Mouse (Mus musculus) limb, embryonic 10.5 days (tissue): ENCODE data around the gene Ambra1. TPM values are rescaled to one million over a fixed set of nuclear protein-coding genes. Genes with fewer than 3 reads are reported as not detected.
"Not testable (repeated sequence)": the region's sequence is repeated elsewhere in the genome, so short reads cannot be mapped to it uniquely, and the experiment has no call there.

Experiments used
- DNase-seq: peaks from one replicate; pipeline ENCODE4 v3.0.0-alpha.2; 2017; ENCODE audit warnings: low spot score
- H3K27ac ChIP-seq: fragments of 300-500 bp; sonication (generic); 2 replicates; pipeline ENCODE4 v1.5.1; 2016; ENCODE audit warnings: mild to moderate bottlenecking
- H3K27me3 ChIP-seq: fragments of 300-500 bp; sonication (generic); 2 replicates; pipeline ENCODE4 v1.6.1; 2016; ENCODE audit warnings: low read depth, mild to moderate bottlenecking; ENCODE audit not compliant: poor library complexity, severe bottlenecking
- H3K36me3 ChIP-seq: fragments of 300-500 bp; sonication (generic); 2 replicates; pipeline ENCODE4 v1.6.1; 2016; ENCODE audit warnings: mild to moderate bottlenecking, moderate library complexity
- H3K4me1 ChIP-seq: fragments of 300-500 bp; sonication (generic); 2 replicates; pipeline ENCODE4 v1.6.1; 2016
- H3K4me3 ChIP-seq: fragments of 300-500 bp; sonication (generic); 2 replicates; pipeline ENCODE4 v1.5.1; 2016; ENCODE audit warnings: mild to moderate bottlenecking, moderate library complexity
- H3K9me3 ChIP-seq: fragments of 300-500 bp; sonication (generic); replicated peaks from 2 replicates; pipeline ENCODE4 v1.6.1; 2016; ENCODE audit warnings: mild to moderate bottlenecking
- WGBS: fragments of 180-500 bp; shearing (Covaris S2); methylation state at CpG from one replicate; pipeline ENCODE4 v1.1.7; 2016; 5-methylcytosine and 5-hydroxymethylcytosine counted together
- polyA plus RNA-seq: library from polyadenylated mRNA; unstranded; fragments of >200 nt; fragmentation: Nextera tagmentation; extraction: Ambion mirVana; gene quantifications from 2 replicates; pipeline ENCODE4 v1.2.1, GENCODE M21; 2016

The Ambra1 gene
- polyA plus RNA-seq, 1 experiment from 2014 or later: 24.5 TPM

GRCm38 (mm10) chr2:91711256-91711925 is 18.5 kb upstream of the Ambra1 start:
- Histone ChIP-seq H3K36me3 (peaks cover 18% of the 10 kb centered on the region), H3K27me3 (no peaks in the 10 kb centered on the region), H3K4me3 (peak overlapping the region; percentile 80), H3K4me1 (peaks cover 13% of the 10 kb centered on the region), H3K27ac (peak overlapping the region; percentile 96), H3K9me3 (no peaks in the 10 kb centered on the region)
- DNase-seq: peak; percentile 33
- 5% methylated on average over 8 of the region's 8 CpGs for WGBS

DNA sequence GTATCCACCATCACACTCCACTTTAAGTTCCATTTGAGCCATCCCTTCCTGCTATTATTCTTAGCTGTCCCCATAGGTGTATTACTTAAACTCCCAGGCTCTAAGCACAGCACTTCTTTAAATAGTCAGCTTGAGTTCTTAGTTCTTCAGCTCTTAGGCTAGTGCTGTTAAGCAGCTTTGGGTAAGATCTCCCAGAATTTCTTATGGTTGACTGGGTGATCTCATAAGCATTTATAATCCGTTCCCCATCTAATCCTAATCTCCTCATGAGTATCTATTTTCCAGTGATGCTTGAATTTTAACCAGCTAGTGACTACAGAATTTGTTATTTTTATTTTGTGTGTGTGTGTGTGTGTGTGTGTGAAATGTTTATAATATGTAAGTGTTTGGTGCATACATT is 15.0 kb upstream of the Ambra1 start:
- H3K36me3 ChIP-seq: peaks cover 30% of the 10 kb centered on the region
- H3K4me1 ChIP-seq: peaks cover 6% of the 10 kb centered on the region
- no peak overlapping the region for H3K27ac ChIP-seq
- no peaks in the 10 kb centered on the region for H3K27me3 ChIP-seq
- WGBS: 98% methylated on average over 1 of the region's 1 CpGs
- H3K4me3 ChIP-seq: no peak overlapping the region
- no peaks in the 10 kb centered on the region for H3K9me3 ChIP-seq
- DNase-seq: no peak

DNA sequence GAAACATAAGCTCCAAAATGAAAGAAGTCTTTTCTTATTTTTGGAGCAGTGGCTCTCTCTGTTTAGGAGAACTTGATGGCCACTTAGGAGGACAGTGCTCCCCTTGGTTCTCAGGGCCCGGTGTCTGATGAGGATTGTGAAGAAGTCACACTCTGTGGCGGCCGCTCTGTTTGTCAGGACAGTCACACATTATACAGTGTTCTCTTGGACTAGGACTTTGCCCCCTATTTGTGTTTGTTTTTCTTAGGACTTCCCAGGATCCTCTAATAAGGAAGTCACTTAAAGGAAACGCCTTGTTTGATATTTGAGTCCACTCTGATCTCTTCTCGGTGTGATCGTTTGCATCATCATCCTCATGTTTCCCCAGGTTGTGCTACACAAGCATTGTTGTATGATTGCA is 11.7 kb upstream of the Ambra1 start:
- Histone ChIP-seq H3K36me3 (peaks cover 36% of the 10 kb centered on the region), H3K27ac (no peak overlapping the region), H3K27me3 (no peaks in the 10 kb centered on the region), H3K4me1 (no peaks in the 10 kb centered on the region), H3K4me3 (no peak overlapping the region), H3K9me3 (no peaks in the 10 kb centered on the region)
- WGBS: 88% methylated on average over 6 of the region's 6 CpGs
- no peak for DNase-seq

DNA sequence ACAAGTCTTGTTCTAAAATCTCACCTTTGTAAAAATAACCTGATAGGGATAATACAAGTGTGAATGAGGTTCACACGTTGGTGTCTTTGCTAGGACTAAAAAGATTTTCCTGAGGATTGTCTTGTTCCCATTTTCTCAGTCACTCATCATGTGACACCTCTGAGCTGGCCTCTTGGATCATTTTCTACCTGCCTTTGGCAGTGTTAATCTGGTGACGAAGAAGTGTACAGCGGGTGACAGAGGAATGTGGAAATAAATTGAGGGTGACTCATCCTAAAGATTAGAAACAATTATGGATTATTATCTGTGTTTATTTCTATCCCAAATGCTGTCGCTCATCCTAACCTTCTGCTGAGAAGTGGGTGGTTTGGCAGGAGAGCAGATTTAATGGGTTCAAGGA is 6.6 kb upstream of the Ambra1 start:
- no peaks in the 10 kb centered on the region for H3K4me1 ChIP-seq
- H3K36me3 ChIP-seq: peaks cover 18% of the 10 kb centered on the region
- H3K4me3 ChIP-seq: no peak overlapping the region
- no peak overlapping the region for H3K27ac ChIP-seq
- no peaks in the 10 kb centered on the region for H3K9me3 ChIP-seq
- no peaks in the 10 kb centered on the region for H3K27me3 ChIP-seq
- no peak for DNase-seq
- 76% methylated on average over 4 of the region's 4 CpGs for WGBS

DNA sequence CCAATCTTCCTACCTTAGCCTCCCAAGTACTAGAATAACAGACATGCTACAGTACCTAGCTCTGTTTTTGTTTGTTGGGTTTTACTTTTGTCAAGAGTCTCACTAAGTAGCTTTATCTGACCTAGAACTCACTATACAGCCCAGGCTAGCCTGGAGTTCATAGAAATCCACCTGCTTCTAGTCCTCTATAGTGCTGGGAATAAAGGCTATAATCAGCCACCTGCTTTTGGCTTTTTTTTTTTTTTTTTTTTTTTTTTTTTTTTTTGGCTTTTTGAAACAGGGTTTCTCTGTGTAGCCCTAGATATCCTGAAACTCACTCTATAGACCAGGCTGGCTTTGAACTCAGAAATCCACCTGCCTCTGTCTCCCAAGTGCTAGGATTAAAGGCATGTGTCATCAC is 6.0 kb upstream of the Ambra1 start:
- no peaks in the 10 kb centered on the region for H3K9me3 ChIP-seq
- no peaks in the 10 kb centered on the region for H3K27me3 ChIP-seq
- DNase-seq: no peak
- no peaks in the 10 kb centered on the region for H3K4me1 ChIP-seq
- H3K36me3 ChIP-seq: peaks cover 15% of the 10 kb centered on the region
- no peak overlapping the region for H3K4me3 ChIP-seq
- H3K27ac ChIP-seq: no peak overlapping the region

DNA sequence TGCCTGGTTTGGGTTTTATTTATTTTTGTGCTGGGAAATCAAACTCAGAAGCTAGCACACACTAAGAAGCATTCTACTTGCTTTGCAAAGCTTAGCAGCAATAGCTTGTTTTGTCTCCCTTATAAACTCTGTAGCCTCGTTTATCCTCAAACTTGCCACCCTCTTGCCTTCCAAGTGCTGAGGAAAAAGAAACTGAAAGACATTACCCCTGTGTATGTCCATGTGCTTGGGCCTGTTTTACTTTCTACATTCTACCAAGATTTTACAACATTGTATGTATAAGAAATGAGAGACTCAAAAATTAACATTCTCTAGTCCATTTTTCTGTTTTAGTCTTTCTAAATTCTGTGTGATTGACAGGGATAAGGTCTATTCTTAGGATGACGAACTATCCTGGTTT is 5.2 kb upstream of the Ambra1 start:
- no peaks in the 10 kb centered on the region for H3K9me3 ChIP-seq
- H3K4me3 ChIP-seq: no peak overlapping the region
- DNase-seq: no peak
- peaks cover 15% of the 10 kb centered on the region for H3K36me3 ChIP-seq
- no peaks in the 10 kb centered on the region for H3K4me1 ChIP-seq
- H3K27ac ChIP-seq: no peak overlapping the region
- H3K27me3 ChIP-seq: no peaks in the 10 kb centered on the region
- 70% methylated on average over 2 of the region's 2 CpGs for WGBS

GRCm38 (mm10) chr2:91725476-91725875 is 4.5 kb upstream of the Ambra1 start:
- not testable (repeated sequence) for DNase-seq, H3K36me3 ChIP-seq, H3K9me3 ChIP-seq, H3K4me3 ChIP-seq, H3K27me3 ChIP-seq, H3K4me1 ChIP-seq, H3K27ac ChIP-seq
- 61% methylated on average over 4 of the region's 4 CpGs for WGBS

- Histone ChIP-seq H3K27ac (no peak overlapping the region), H3K9me3 (no peaks in the 10 kb centered on the region), H3K36me3 (no peaks in the 10 kb centered on the region), H3K27me3 (no peaks in the 10 kb centered on the region), H3K4me3 (no peak overlapping the region), H3K4me1 (0 out of 2 replicates have a peak, but pooled peaks cover 4% of the 10 kb centered on the region)
- 89% methylated on average over 3 of the region's 3 CpGs for WGBS
- no peak for DNase-seq
Observed at GRCm38 (mm10) chr2:91727011-91727410, 2.9 kb upstream of the Ambra1 start.

- Histone ChIP-seq H3K27me3 (no peaks in the 10 kb centered on the region), H3K4me3 (peak overlapping the region; percentile 100), H3K27ac (peak overlapping the region; percentile 94), H3K36me3 (peaks cover 10% of the 10 kb centered on the region; the same call in 1 of the 2 replicates), H3K4me1 (0 out of 2 replicates have a peak, but pooled peaks cover 4% of the 10 kb centered on the region), H3K9me3 (no peaks in the 10 kb centered on the region)
- WGBS: 19% methylated on average over 4 of the region's 4 CpGs
- DNase-seq: no peak
Observed at GRCm38 (mm10) chr2:91729571-91729970, 363 bp upstream of the Ambra1 start.

- no peaks in the 10 kb centered on the region for H3K27me3 ChIP-seq
- no peak overlapping the region for H3K4me3 ChIP-seq
- H3K4me1 ChIP-seq: 0 out of 2 replicates have a peak, but pooled peaks cover 4% of the 10 kb centered on the region
- H3K9me3 ChIP-seq: no peaks in the 10 kb centered on the region
- peaks cover 20% of the 10 kb centered on the region for H3K36me3 ChIP-seq
- DNase-seq: no peak
- H3K27ac ChIP-seq: no peak overlapping the region
- 91% methylated on average over 5 of the region's 5 CpGs for WGBS
Observed at GRCm38 (mm10) chr2:91735221-91735620, 5.3 kb downstream of the Ambra1 start.

DNA sequence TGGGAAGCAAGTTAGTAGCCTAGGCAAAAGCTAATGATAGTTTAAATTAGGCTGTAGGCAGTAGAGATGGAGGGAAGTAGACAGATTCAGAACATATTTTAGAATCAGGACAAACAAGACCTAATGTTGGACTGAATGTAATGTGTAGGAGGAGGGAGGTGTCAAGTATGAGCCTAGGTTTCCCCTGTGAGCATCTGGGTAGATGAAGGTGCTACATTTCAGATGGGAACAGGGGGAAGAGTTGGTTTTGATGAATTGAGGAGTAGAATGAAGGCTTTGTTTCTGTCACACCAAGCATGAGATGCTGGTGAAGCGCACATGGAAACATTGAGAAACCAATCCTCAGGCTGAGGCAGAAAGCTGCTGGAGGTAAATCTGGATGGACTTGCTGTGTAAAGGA is 9.7 kb downstream of the Ambra1 start:
- H3K27ac ChIP-seq: no peak overlapping the region
- no peak overlapping the region for H3K4me3 ChIP-seq
- WGBS: 100% methylated on average over 1 of the region's 1 CpGs
- no peaks in the 10 kb centered on the region for H3K9me3 ChIP-seq
- H3K36me3 ChIP-seq: peaks cover 16% of the 10 kb centered on the region
- no peaks in the 10 kb centered on the region for H3K4me1 ChIP-seq
- no peaks in the 10 kb centered on the region for H3K27me3 ChIP-seq
- DNase-seq: no peak

DNA sequence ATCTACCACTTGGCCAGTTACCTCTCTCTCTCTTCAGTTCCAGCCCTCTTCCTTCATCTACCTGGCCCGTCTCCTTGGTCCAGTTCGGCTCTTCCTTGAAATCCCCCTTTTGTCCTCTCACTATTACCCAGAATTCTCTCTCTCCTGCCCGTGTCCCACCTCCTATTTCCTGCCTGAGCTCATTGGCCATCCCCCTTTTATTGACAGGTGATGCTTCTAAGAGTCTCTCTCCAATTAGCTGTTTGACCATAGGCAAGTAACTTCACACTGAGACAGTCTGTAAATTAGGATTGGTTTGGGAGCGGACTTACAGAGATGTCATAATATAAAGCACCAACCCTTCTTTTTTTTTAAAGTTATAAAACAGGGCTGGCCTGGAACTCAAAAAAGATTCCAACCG is 14.8 kb downstream of the Ambra1 start:
- no peak overlapping the region for H3K27ac ChIP-seq
- H3K27me3 ChIP-seq: no peaks in the 10 kb centered on the region
- H3K4me3 ChIP-seq: no peak overlapping the region
- no peaks in the 10 kb centered on the region for H3K4me1 ChIP-seq
- no peaks in the 10 kb centered on the region for H3K9me3 ChIP-seq
- peaks cover 10% of the 10 kb centered on the region for H3K36me3 ChIP-seq
- DNase-seq: no peak
- WGBS: 92% methylated on average over 5 of the region's 5 CpGs

DNA sequence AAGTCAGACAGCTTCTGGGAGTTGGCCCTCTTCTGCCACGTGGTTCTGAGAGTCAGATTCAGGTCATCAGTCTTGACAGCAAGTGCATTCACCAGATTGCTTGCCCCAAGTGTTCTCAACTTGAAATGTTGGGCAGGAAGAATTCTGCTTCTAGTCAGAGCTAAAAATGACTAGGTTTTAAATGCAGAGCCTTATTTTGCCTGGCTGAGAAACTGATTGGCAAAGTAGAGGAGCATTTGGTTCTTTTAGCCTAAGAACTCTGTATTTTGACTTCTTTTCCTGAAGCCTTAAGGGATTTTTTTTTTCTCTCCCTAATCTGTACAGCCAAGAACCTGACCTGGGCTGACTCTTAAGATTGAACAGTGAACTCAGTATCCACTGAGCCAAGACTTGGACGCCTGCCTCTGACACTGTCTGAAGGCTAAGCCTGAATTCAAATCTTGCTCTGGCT is 19.9 kb downstream of the Ambra1 start:
- no peaks in the 10 kb centered on the region for H3K9me3 ChIP-seq
- no peaks in the 10 kb centered on the region for H3K36me3 ChIP-seq
- no peaks in the 10 kb centered on the region for H3K4me1 ChIP-seq
- H3K27ac ChIP-seq: no peak overlapping the region
- DNase-seq: no peak
- WGBS: 74% methylated on average over 2 of the region's 2 CpGs
- no peak overlapping the region for H3K4me3 ChIP-seq
- H3K27me3 ChIP-seq: no peaks in the 10 kb centered on the region
